Mouse (Mus musculus) stomach, adult 2 months (tissue): ENCODE data around the gene Tomm6. TPM values are rescaled to one million over a fixed set of nuclear protein-coding genes. Genes with fewer than 3 reads are reported as not detected.

Experiments
- polyA plus RNA-seq: library from polyadenylated mRNA; depleted of rRNA; stranded (reverse); fragments of >200 nt; gene quantifications from 2 replicates; pipeline ENCODE4 v1.2.3, GENCODE M21; 2012; rRNA removed

Tomm6 gene
- 62.9 and 80.1 TPM in 2 replicates for polyA plus RNA-seq

GRCm38 (mm10) chr17:47688344-47688607, at the start of gene Tomm6:
Tomm6 (minus strand) TSS chr17:47688386.

GRCm38 (mm10) chr17:47736856-47737255, 48.7 kb upstream of the Tomm6 start, which contains the start of gene Tfeb:
Tfeb (plus strand) TSS chr17:47737030.

GRCm38 (mm10) chr17:47726566-47726965, 38.4 kb upstream of the Tomm6 start, which contains the start of gene Pgc:
Pgc (plus strand) TSS chr17:47726842.

GRCm38 (mm10) chr17:47694503-47695336, 6.5 kb upstream of the Tomm6 start, which contains the start of gene Prickle4:
Prickle4 (minus strand) TSS chr17:47694736.

GRCm38 (mm10) chr17:47694442-47694502, 6.1 kb upstream of the Tomm6 start, which contains the start of gene Gm21981:
Gm21981 (minus strand) TSS chr17:47694455.

GRCm38 (mm10) chr17:47688608-47689575, 706 bp upstream of the Tomm6 start, which contains the start of gene Frs3:
Frs3 (plus strand) TSS chr17:47689030.

Other genes starting within 250 kb of the Tomm6 start
- gene Taf8, start 186.1 kb downstream of the Tomm6 start, polyA plus RNA-seq, result 6.8 and 7.3 TPM in 2 replicates
- gene Ccnd3, start 183.3 kb downstream of the Tomm6 start, polyA plus RNA-seq, result 51.5 and 103 TPM in 2 replicates
- 4.2 and 4.4 TPM in 2 replicates for gene Bysl, start 76.9 kb downstream of the Tomm6 start, polyA plus RNA-seq
- gene Med20, start 76.8 kb downstream of the Tomm6 start, polyA plus RNA-seq, result 6.1 and 7.6 TPM in 2 replicates
- gene Gm20517, start 76.8 kb downstream of the Tomm6 start, polyA plus RNA-seq, result 0.04 and 0.37 TPM in 2 replicates
- gene Usp49, start 57.7 kb downstream of the Tomm6 start, polyA plus RNA-seq, result 2.7 and 2.9 TPM in 2 replicates
- gene Frs3, start 644 bp upstream of the Tomm6 start, polyA plus RNA-seq, result 16.2 and 17.1 TPM in 2 replicates
- gene Gm21981, start 6.1 kb upstream of the Tomm6 start, polyA plus RNA-seq, result 2.3 and 2.6 TPM in 2 replicates
- 23.9 and 37.0 TPM in 2 replicates for gene Prickle4, start 6.3 kb upstream of the Tomm6 start, polyA plus RNA-seq
- gene Pgc, start 38.5 kb upstream of the Tomm6 start, polyA plus RNA-seq, result 109,541 and 164,417 TPM in 2 replicates
- 20.4 and 23.6 TPM in 2 replicates for gene Tfeb, start 48.6 kb upstream of the Tomm6 start, polyA plus RNA-seq
- 38.7 and 47.6 TPM in 2 replicates for gene Mdfi, start 146.3 kb upstream of the Tomm6 start, polyA plus RNA-seq
- gene Foxp4, start 236.3 kb upstream of the Tomm6 start, polyA plus RNA-seq, result 104 and 106 TPM in 2 replicates